Mouse (Mus musculus) hindbrain, embryonic 11.5 days (tissue): ENCODE measurements around the gene Pde4a. TPM values are rescaled to one million over a fixed set of nuclear protein-coding genes. Genes with fewer than 3 reads are reported as not detected.
A peak's percentile ranks its signal among the peaks of the same experiment; 100 is the strongest.
"Not testable (repeated sequence)": the region's sequence is repeated elsewhere in the genome, so short reads cannot be mapped to it uniquely, and the experiment has no call there.

Experiments
- ATAC-seq: fragments of 200-750 bp; cut with Nextera tagmentation; 2 replicates; pipeline ENCODE4 v1.8.0; 2017; ENCODE audit warnings: mild to moderate bottlenecking, moderate TSS enrichment, moderate library complexity; ENCODE audit not compliant: low FRiP score
- DNase-seq: peaks from one replicate; pipeline ENCODE4 v3.0.0-alpha.2; 2015; ENCODE audit warnings: low spot score
- H3K27ac ChIP-seq: fragments of 300-500 bp; sonication (generic); 2 replicates; pipeline ENCODE4 v1.5.1; 2014; ENCODE audit warnings: mild to moderate bottlenecking, low read depth, low read length
- H3K27me3 ChIP-seq: fragments of 300-500 bp; sonication (generic); 2 replicates; pipeline ENCODE4 v1.6.1; 2014; ENCODE audit warnings: mild to moderate bottlenecking, low read length, moderate library complexity, mixed read lengths; ENCODE audit not compliant: control insufficient read depth, insufficient read depth
- H3K36me3 ChIP-seq: fragments of 300-500 bp; sonication (generic); 2 replicates; pipeline ENCODE4 v1.6.1; 2014; ENCODE audit warnings: mild to moderate bottlenecking, low read length, moderate library complexity, mixed read lengths; ENCODE audit not compliant: control insufficient read depth, insufficient read depth
- H3K4me1 ChIP-seq: fragments of 300-500 bp; sonication (generic); replicated peaks from 2 replicates; pipeline ENCODE4 v1.6.1; 2014; ENCODE audit warnings: low read length, mixed read lengths; ENCODE audit not compliant: control insufficient read depth, insufficient read depth
- H3K4me2 ChIP-seq: fragments of 300-500 bp; sonication (generic); replicated peaks from 2 replicates; pipeline ENCODE4 v1.6.1; 2014; ENCODE audit warnings: mild to moderate bottlenecking, low read depth, low read length
- H3K4me3 ChIP-seq: fragments of 300-500 bp; sonication (generic); 2 replicates; pipeline ENCODE4 v1.5.1; 2014; ENCODE audit warnings: low read depth, low read length
- H3K9ac ChIP-seq: fragments of 300-500 bp; sonication (generic); 2 replicates; pipeline ENCODE4 v1.6.1; 2014; ENCODE audit warnings: low read depth, low read length
- H3K9me3 ChIP-seq: fragments of 300-500 bp; sonication (generic); 2 replicates; pipeline ENCODE4 v1.6.1; 2016; ENCODE audit warnings: low read length; ENCODE audit not compliant: control insufficient read depth
- WGBS: fragments of 180-500 bp; shearing (Covaris S2); extraction: QIAGEN DNeasy Blood & Tissue Kit; methylation state at CpG from one replicate; pipeline ENCODE4 v1.1.7; 2014; 5-methylcytosine and 5-hydroxymethylcytosine counted together
- polyA plus RNA-seq: library from polyadenylated mRNA; unstranded; fragments of >200 nt; fragmentation: Nextera tagmentation; extraction: Ambion mirVana; gene quantifications from 2 replicates; pipeline ENCODE4 v1.2.1, GENCODE M21; 2014

Pde4a gene
- polyA plus RNA-seq, 1 experiment from 2014 or later, result 5.7 TPM

GRCm38 (mm10) chr9:21195736-21196505 lies 30.4 kb downstream of the Pde4a start:
- not testable (repeated sequence) for H3K9ac ChIP-seq, H3K4me2 ChIP-seq, H3K27me3 ChIP-seq, H3K9me3 ChIP-seq, H3K27ac ChIP-seq, DNase-seq, H3K4me3 ChIP-seq, H3K36me3 ChIP-seq
- H3K4me1 ChIP-seq, result peaks cover 13% of the 10 kb centered on the region
- WGBS, result 54% methylated on average over 7 of the region's 7 CpGs
- 0 out of 2 replicates have a peak, but pooled peaks have one; percentile 3 for ATAC-seq

GRCm38 (mm10) chr9:21196521-21197433 lies 31.3 kb downstream of the Pde4a start:
- DNase-seq (peak; percentile 30), ATAC-seq (peak; percentile 58)
- no peaks in the 10 kb centered on the region for H3K9me3 ChIP-seq
- peak overlapping the region; percentile 4 for H3K9ac ChIP-seq
- peaks cover 13% of the 10 kb centered on the region for H3K4me1 ChIP-seq
- peak overlapping the region; percentile 52 for H3K4me2 ChIP-seq
- H3K27ac ChIP-seq, result 0 out of 2 replicates have a peak overlapping the region, but pooled peaks have one; percentile 0
- H3K36me3 ChIP-seq, result no peaks in the 10 kb centered on the region
- H3K4me3 ChIP-seq, result peak overlapping the region; percentile 24
- no peaks in the 10 kb centered on the region for H3K27me3 ChIP-seq
- WGBS, result 33% methylated on average over 19 of the region's 19 CpGs

GRCm38 (mm10) chr9:21197981-21198380 lies 32.5 kb downstream of the Pde4a start:
- H3K9me3 ChIP-seq, result no peaks in the 10 kb centered on the region
- peak overlapping the region; percentile 22 for H3K4me2 ChIP-seq
- no peaks in the 10 kb centered on the region for H3K36me3 ChIP-seq
- H3K27me3 ChIP-seq, result no peaks in the 10 kb centered on the region
- 18% methylated on average over 4 of the region's 4 CpGs for WGBS
- peaks cover 13% of the 10 kb centered on the region for H3K4me1 ChIP-seq
- peak; percentile 78 for DNase-seq
- peak overlapping the region; percentile 24; the same call in 1 of the 2 replicates for H3K4me3 ChIP-seq
- H3K27ac ChIP-seq, result no peak overlapping the region
- ATAC-seq, result peak; percentile 84
- H3K9ac ChIP-seq, result no peak overlapping the region

- Histone ChIP-seq H3K4me3 (no peak overlapping the region), H3K36me3 (no peaks in the 10 kb centered on the region), H3K9me3 (no peaks in the 10 kb centered on the region), H3K9ac (no peak overlapping the region), H3K4me2 (no peak overlapping the region), H3K4me1 (peaks cover 13% of the 10 kb centered on the region), H3K27me3 (no peaks in the 10 kb centered on the region), H3K27ac (no peak overlapping the region)
- ATAC-seq, result no peak
- WGBS, result 84% methylated on average over 3 of the region's 3 CpGs
- no peak for DNase-seq
Observed at GRCm38 (mm10) chr9:21198960-21199359, 33.4 kb downstream of the Pde4a start.

- Histone ChIP-seq H3K4me2 (no peak overlapping the region), H3K9ac (no peak overlapping the region), H3K4me3 (no peak overlapping the region), H3K27ac (no peak overlapping the region), H3K36me3 (no peaks in the 10 kb centered on the region), H3K9me3 (no peaks in the 10 kb centered on the region), H3K27me3 (no peaks in the 10 kb centered on the region), H3K4me1 (no peaks in the 10 kb centered on the region)
- ATAC-seq, result no peak; the same call in 1 of the 2 replicates
- WGBS, result 26% methylated on average over 8 of the region's 8 CpGs
- no peak for DNase-seq
Observed at GRCm38 (mm10) chr9:21204156-21204527, 38.6 kb downstream of the Pde4a start.

GRCm38 (mm10) chr9:21204528-21205272 lies 39.2 kb downstream of the Pde4a start:
- Histone ChIP-seq H3K36me3 (no peaks in the 10 kb centered on the region), H3K4me1 (no peaks in the 10 kb centered on the region), H3K9ac (0 out of 2 replicates have a peak overlapping the region, but pooled peaks have one; percentile 24), H3K27ac (no peak overlapping the region), H3K4me2 (peak overlapping the region; percentile 50), H3K27me3 (no peaks in the 10 kb centered on the region), H3K4me3 (peak overlapping the region; percentile 36), H3K9me3 (no peaks in the 10 kb centered on the region)
- WGBS, result 5% methylated on average over 23 of the region's 23 CpGs
- DNase-seq (peak; percentile 74), ATAC-seq (peak; percentile 73)

GRCm38 (mm10) chr9:21206848-21207247 lies 41.3 kb downstream of the Pde4a start:
- Histone ChIP-seq H3K27ac (no peak overlapping the region), H3K9me3 (no peaks in the 10 kb centered on the region), H3K4me1 (no peaks in the 10 kb centered on the region), H3K9ac (no peak overlapping the region), H3K36me3 (no peaks in the 10 kb centered on the region), H3K4me3 (no peak overlapping the region), H3K4me2 (no peak overlapping the region), H3K27me3 (no peaks in the 10 kb centered on the region)
- whole genome bisulfite sequencing, result 87% methylated on average over 6 of the region's 6 CpGs
- no peak for ATAC-seq
- DNase-seq, result no peak

- Histone ChIP-seq H3K27me3 (no peaks in the 10 kb centered on the region), H3K4me2 (no peak overlapping the region), H3K9me3 (no peaks in the 10 kb centered on the region), H3K27ac (no peak overlapping the region), H3K4me3 (no peak overlapping the region), H3K9ac (no peak overlapping the region), H3K4me1 (no peaks in the 10 kb centered on the region), H3K36me3 (no peaks in the 10 kb centered on the region)
- ATAC-seq (no peak), DNase-seq (no peak)
- WGBS, result 65% methylated on average over 2 of the region's 2 CpGs
Observed at GRCm38 (mm10) chr9:21208626-21209025, 43.1 kb downstream of the Pde4a start.
